Mouse (Mus musculus): ENCODE data around the gene Ddc. TPM values are rescaled to one million over a fixed set of nuclear protein-coding genes. Genes with fewer than 3 reads are reported as not detected.

The Ddc gene
- polyA plus RNA-seq, 1 experiment from 2014 or later = 10.2 TPM

DNA sequence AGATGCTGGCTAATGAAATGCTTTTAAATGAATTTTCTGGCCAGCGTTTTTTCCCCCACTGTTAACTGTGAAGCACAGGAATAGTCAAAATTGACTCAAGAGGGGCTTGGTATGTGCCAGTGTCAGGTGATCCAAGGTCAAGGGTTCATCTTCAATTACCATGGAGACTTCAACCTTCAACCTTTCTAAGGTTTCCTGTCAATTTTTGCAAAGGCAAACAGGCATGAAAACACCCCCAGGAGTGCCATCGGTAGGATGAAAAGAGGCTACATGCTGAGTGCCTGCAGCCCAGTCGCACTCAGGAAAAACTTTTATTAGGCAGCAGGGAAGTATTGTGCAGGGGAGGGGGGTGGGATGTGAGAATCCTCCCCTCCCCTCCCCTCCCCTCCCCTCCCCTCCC is 12.0 kb downstream of the Ddc start:
- ATAC-seq (ENCODE audit: insufficient number of reproducible peaks, low FRiP score, low TSS enrichment, low read depth) (no peak), DNase-seq (ENCODE audit: low spot score) (no peak)
- no peaks in the 10 kb centered on the region for H3K36me3 ChIP-seq (ENCODE audit: control insufficient read depth, insufficient read depth, low read length)
- H3K27me3 ChIP-seq (ENCODE audit: control insufficient read depth, insufficient read depth, low read length) = no peaks in the 10 kb centered on the region
- WGBS = 6% methylated on average over 3 of the region's 3 CpGs
- H3K9me3 ChIP-seq (ENCODE audit: control insufficient read depth, low read length) = no peaks in the 10 kb centered on the region
- peaks cover 15% of the 10 kb centered on the region for H3K4me1 ChIP-seq (ENCODE audit: control insufficient read depth, insufficient read depth, low read length)
- no peak overlapping the region for H3K4me2 ChIP-seq (ENCODE audit: low read depth, severe bottlenecking)
- no peak overlapping the region for H3K4me3 ChIP-seq (ENCODE audit: low read depth, low read length)
- 0 out of 2 replicates have a peak overlapping the region, but pooled peaks have one; percentile 3 for H3K27ac ChIP-seq (replicated peaks; ENCODE audit: low read depth, low read length)
- no peak overlapping the region for H3K9ac ChIP-seq (ENCODE audit: low read length)

- H3K9me3 ChIP-seq (ENCODE audit: control insufficient read depth, low read length) = no peaks in the 10 kb centered on the region
- H3K4me2 ChIP-seq (ENCODE audit: low read depth, severe bottlenecking) = no peak overlapping the region
- H3K4me3 ChIP-seq (ENCODE audit: low read depth, low read length) = no peak overlapping the region
- 91% methylated on average over 4 of the region's 4 CpGs for WGBS
- peaks cover 15% of the 10 kb centered on the region for H3K4me1 ChIP-seq (ENCODE audit: control insufficient read depth, insufficient read depth, low read length)
- H3K27me3 ChIP-seq (ENCODE audit: control insufficient read depth, insufficient read depth, low read length) = no peaks in the 10 kb centered on the region
- no peak overlapping the region for H3K9ac ChIP-seq (ENCODE audit: low read length)
- H3K27ac ChIP-seq (replicated peaks; ENCODE audit: low read depth, low read length) = no peak overlapping the region
- ATAC-seq (ENCODE audit: insufficient number of reproducible peaks, low FRiP score, low TSS enrichment, low read depth) (no peak), DNase-seq (ENCODE audit: low spot score) (no peak)
- no peaks in the 10 kb centered on the region for H3K36me3 ChIP-seq (ENCODE audit: control insufficient read depth, insufficient read depth, low read length)
These were observed 12.7 kb downstream of the Ddc start for GRCm38 (mm10) chr11:11885246-11885643.

GRCm38 (mm10) chr11:11884533-11885245 is 13.3 kb downstream of the Ddc start:
- Histone ChIP-seq H3K27me3 (ENCODE audit: control insufficient read depth, insufficient read depth, low read length) (no peaks in the 10 kb centered on the region), H3K4me1 (ENCODE audit: control insufficient read depth, insufficient read depth, low read length) (peaks cover 20% of the 10 kb centered on the region), H3K4me2 (ENCODE audit: low read depth, severe bottlenecking) (no peak overlapping the region), H3K4me3 (ENCODE audit: low read depth, low read length) (no peak overlapping the region), H3K27ac (replicated peaks; ENCODE audit: low read depth, low read length) (no peak overlapping the region), H3K9ac (ENCODE audit: low read length) (no peak overlapping the region), H3K36me3 (ENCODE audit: control insufficient read depth, insufficient read depth, low read length) (no peaks in the 10 kb centered on the region), H3K9me3 (ENCODE audit: control insufficient read depth, low read length) (no peaks in the 10 kb centered on the region)
- no peak for ATAC-seq (ENCODE audit: insufficient number of reproducible peaks, low FRiP score, low TSS enrichment, low read depth)
- no peak for DNase-seq (ENCODE audit: low spot score)
- 67% methylated on average over 11 of the region's 11 CpGs for WGBS

GRCm38 (mm10) chr11:11881783-11882155 is 16.2 kb downstream of the Ddc start:
- Histone ChIP-seq H3K4me2 (ENCODE audit: low read depth, severe bottlenecking) (no peak overlapping the region), H3K9me3 (ENCODE audit: control insufficient read depth, low read length) (no peaks in the 10 kb centered on the region), H3K9ac (ENCODE audit: low read length) (no peak overlapping the region), H3K4me3 (ENCODE audit: low read depth, low read length) (no peak overlapping the region), H3K36me3 (ENCODE audit: control insufficient read depth, insufficient read depth, low read length) (no peaks in the 10 kb centered on the region), H3K27me3 (ENCODE audit: control insufficient read depth, insufficient read depth, low read length) (no peaks in the 10 kb centered on the region), H3K27ac (replicated peaks; ENCODE audit: low read depth, low read length) (no peak overlapping the region), H3K4me1 (ENCODE audit: control insufficient read depth, insufficient read depth, low read length) (peaks cover 36% of the 10 kb centered on the region)
- no peak for DNase-seq (ENCODE audit: low spot score)
- ATAC-seq (ENCODE audit: insufficient number of reproducible peaks, low FRiP score, low TSS enrichment, low read depth) = no peak
- WGBS = 58% methylated on average over 1 of the region's 1 CpGs

DNA sequence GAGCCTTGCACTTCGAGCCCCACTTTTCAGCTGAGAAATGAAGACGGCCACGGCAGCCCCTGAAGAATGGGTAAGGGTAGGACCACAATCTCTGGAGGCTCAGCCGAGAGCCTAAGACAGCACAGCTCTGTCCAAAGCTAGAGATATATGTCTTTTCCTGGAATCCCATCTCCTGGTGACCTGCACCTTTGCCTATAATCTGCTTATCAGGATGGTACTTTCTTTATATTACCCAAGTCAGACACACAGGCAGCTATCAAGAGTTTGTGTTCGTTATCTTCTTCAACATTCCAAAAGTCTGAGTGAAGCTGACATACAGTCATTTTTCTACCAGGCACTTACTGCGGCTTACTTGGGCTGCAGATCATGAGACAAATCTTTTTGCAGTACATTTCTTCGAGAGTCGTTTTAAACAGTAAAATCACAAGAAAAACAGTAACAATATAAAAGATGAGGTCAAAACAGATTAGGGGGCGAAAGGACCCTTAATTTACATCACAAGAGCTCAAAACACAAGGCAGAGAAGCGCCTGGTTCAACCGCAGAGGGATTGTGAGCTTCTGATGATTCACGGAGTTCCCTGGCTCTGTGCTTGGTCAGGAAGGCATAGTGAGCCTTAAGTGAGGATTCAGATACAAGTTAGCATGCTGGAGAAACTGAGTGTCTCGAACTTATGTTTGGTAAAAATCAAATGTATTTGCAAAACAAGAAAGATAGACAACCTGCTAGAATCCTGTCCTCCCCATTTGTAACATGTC is 16.7 kb downstream of the Ddc start:
- H3K36me3 ChIP-seq (ENCODE audit: control insufficient read depth, insufficient read depth, low read length) = no peaks in the 10 kb centered on the region
- H3K4me1 ChIP-seq (ENCODE audit: control insufficient read depth, insufficient read depth, low read length) = peaks cover 30% of the 10 kb centered on the region
- no peak overlapping the region for H3K4me3 ChIP-seq (ENCODE audit: low read depth, low read length)
- no peak overlapping the region for H3K4me2 ChIP-seq (ENCODE audit: low read depth, severe bottlenecking)
- no peaks in the 10 kb centered on the region for H3K9me3 ChIP-seq (ENCODE audit: control insufficient read depth, low read length)
- 59% methylated on average over 13 of the region's 13 CpGs for WGBS
- no peak overlapping the region for H3K9ac ChIP-seq (ENCODE audit: low read length)
- ATAC-seq (ENCODE audit: insufficient number of reproducible peaks, low FRiP score, low TSS enrichment, low read depth) (no peak), DNase-seq (ENCODE audit: low spot score) (no peak)
- H3K27me3 ChIP-seq (ENCODE audit: control insufficient read depth, insufficient read depth, low read length) = no peaks in the 10 kb centered on the region
- no peak overlapping the region for H3K27ac ChIP-seq (replicated peaks; ENCODE audit: low read depth, low read length)

GRCm38 (mm10) chr11:11880351-11880750 is 17.6 kb downstream of the Ddc start:
- no peak overlapping the region; the same call in 1 of the 2 replicates for H3K27ac ChIP-seq (replicated peaks; ENCODE audit: low read depth, low read length)
- no peaks in the 10 kb centered on the region for H3K27me3 ChIP-seq (ENCODE audit: control insufficient read depth, insufficient read depth, low read length)
- H3K4me1 ChIP-seq (ENCODE audit: control insufficient read depth, insufficient read depth, low read length) = peaks cover 28% of the 10 kb centered on the region
- H3K4me2 ChIP-seq (ENCODE audit: low read depth, severe bottlenecking) = no peak overlapping the region
- H3K9ac ChIP-seq (ENCODE audit: low read length) = no peak overlapping the region
- H3K4me3 ChIP-seq (ENCODE audit: low read depth, low read length) = no peak overlapping the region
- no peak for DNase-seq (ENCODE audit: low spot score)
- no peak for ATAC-seq (ENCODE audit: insufficient number of reproducible peaks, low FRiP score, low TSS enrichment, low read depth)
- no peaks in the 10 kb centered on the region for H3K9me3 ChIP-seq (ENCODE audit: control insufficient read depth, low read length)
- WGBS = 79% methylated on average over 7 of the region's 7 CpGs
- H3K36me3 ChIP-seq (ENCODE audit: control insufficient read depth, insufficient read depth, low read length) = no peaks in the 10 kb centered on the region

GRCm38 (mm10) chr11:11879699-11880002 is 18.3 kb downstream of the Ddc start:
- peaks cover 26% of the 10 kb centered on the region for H3K4me1 ChIP-seq (ENCODE audit: control insufficient read depth, insufficient read depth, low read length)
- no peak for ATAC-seq (ENCODE audit: insufficient number of reproducible peaks, low FRiP score, low TSS enrichment, low read depth)

DNA sequence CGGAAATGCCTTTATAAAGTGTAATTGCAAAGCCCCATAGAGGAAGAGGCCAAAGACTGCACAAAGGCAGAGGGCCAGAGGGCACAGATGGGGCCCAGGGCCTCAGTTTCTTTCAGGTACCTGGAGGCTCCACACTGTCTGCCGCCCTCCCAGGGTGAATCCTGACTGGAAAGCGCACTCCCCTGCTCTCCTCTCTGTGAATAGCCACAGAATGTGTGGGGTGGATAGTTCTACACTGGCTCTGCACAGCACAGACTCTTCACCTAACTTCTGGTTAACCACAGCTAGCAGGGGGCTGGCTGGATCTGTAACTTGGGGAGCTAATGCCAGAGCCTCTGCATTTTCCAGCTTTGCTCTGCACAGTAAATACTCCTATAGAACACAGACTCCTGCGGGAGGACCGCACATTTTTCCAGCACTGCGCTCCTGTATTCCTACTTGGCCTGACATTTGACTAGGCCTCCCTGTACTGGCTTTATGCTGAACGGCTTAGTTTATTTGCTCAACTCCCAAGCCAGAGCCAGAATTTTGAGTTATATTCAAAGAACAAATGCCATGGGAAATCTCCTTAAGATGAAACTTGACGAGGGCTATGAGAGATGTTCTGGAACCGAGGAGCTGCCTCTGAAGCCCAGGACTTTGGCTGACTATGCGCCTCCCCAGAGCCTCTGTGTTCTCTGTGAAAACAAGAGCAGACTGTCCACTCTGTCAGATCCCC is 18.8 kb downstream of the Ddc start:
- DNase-seq (ENCODE audit: low spot score) (peak; percentile 52), ATAC-seq (ENCODE audit: insufficient number of reproducible peaks, low FRiP score, low TSS enrichment, low read depth) (peak; percentile 58)
- H3K9me3 ChIP-seq (ENCODE audit: control insufficient read depth, low read length) = no peaks in the 10 kb centered on the region
- H3K4me2 ChIP-seq (ENCODE audit: low read depth, severe bottlenecking) = 0 out of 2 replicates have a peak overlapping the region, but pooled peaks have one; percentile 0
- peaks cover 22% of the 10 kb centered on the region for H3K4me1 ChIP-seq (ENCODE audit: control insufficient read depth, insufficient read depth, low read length)
- H3K36me3 ChIP-seq (ENCODE audit: control insufficient read depth, insufficient read depth, low read length) = no peaks in the 10 kb centered on the region
- H3K9ac ChIP-seq (ENCODE audit: low read length) = peak overlapping the region; percentile 43; the same call in 1 of the 2 replicates
- H3K4me3 ChIP-seq (ENCODE audit: low read depth, low read length) = no peak overlapping the region
- H3K27ac ChIP-seq (replicated peaks; ENCODE audit: low read depth, low read length) = peak overlapping the region; percentile 92
- 41% methylated on average over 10 of the region's 10 CpGs for WGBS
- H3K27me3 ChIP-seq (ENCODE audit: control insufficient read depth, insufficient read depth, low read length) = no peaks in the 10 kb centered on the region

More at GRCm38 (mm10) chr11:11879699-11880002, 18.3 kb downstream of the Ddc start:
- Histone ChIP-seq H3K9ac (ENCODE audit: low read length) (no peak overlapping the region), H3K4me2 (ENCODE audit: low read depth, severe bottlenecking) (no peak overlapping the region), H3K4me3 (ENCODE audit: low read depth, low read length) (no peak overlapping the region), H3K27me3 (ENCODE audit: control insufficient read depth, insufficient read depth, low read length) (no peaks in the 10 kb centered on the region), H3K36me3 (ENCODE audit: control insufficient read depth, insufficient read depth, low read length) (no peaks in the 10 kb centered on the region), H3K9me3 (ENCODE audit: control insufficient read depth, low read length) (no peaks in the 10 kb centered on the region), H3K27ac (replicated peaks; ENCODE audit: low read depth, low read length) (peak overlapping the region; percentile 92)
- WGBS = 41% methylated on average over 4 of the region's 4 CpGs
- no peak for DNase-seq (ENCODE audit: low spot score)
